Mouse (Mus musculus): ENCODE data around the gene Gm9945.

DNA sequence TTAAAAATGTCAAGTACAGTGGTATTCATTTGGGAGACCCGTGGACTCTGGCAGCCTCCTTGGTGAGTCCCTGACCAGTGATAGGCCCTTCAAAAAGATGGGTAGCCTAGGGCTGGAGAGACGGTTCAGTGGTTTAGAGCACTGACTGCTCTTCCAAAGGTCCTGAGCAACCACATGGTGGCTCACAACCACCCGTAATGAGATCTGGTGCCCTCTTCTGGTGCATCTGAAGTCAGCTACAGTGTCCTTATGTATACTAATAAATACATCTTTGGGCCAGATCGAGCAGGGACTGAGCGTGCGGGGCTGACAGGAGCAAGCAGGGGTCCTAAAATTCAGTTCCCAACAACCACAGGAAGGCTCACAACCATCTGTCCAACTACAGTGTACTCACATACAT lies 36.1 kb upstream of the Gm9945 start:
- TF ChIP-seq EP300 (IDR thresholded peaks at IDR 0.05; ENCODE audit: low read depth) (no peak), CTCF (IDR thresholded peaks at IDR 0.05; ENCODE audit: low read depth) (peak; percentile 62)

Data from heart, postnatal 0 days (tissue).